Mouse (Mus musculus): Measurements from ENCODE around the gene Grik4. TPM values are rescaled to one million over a fixed set of nuclear protein-coding genes. Genes with fewer than 3 reads are reported as not detected.

The Grik4 gene
- total and polyA plus RNA-seq, 3 experiments: not detected

- H3K79me2 ChIP-seq (replicated peaks; ENCODE audit: control insufficient read depth, extremely low read depth, insufficient read depth, poor library complexity, severe bottlenecking): no peaks in the 10 kb centered on the region
- no peak overlapping the region for H3K4me2 ChIP-seq (ENCODE audit: insufficient read depth, low read depth, poor library complexity, severe bottlenecking)
- in situ Hi-C loops (cut with MboI; ENCODE audit: low pct_ligation_motif_present, low pct_unique_long_range_greater_than_20kb, low sequenced_read_pairs) (no loop called here), dilution Hi-C loops (cut with MboI; ENCODE audit: extremely low pct_ligation_motif_present, extremely low pct_unique_long_range_greater_than_20kb, low sequenced_read_pairs) (no loop called here)
- no peak overlapping the region for H3K27ac ChIP-seq (ENCODE audit: insufficient read depth, low read depth)
- no peak for DNase-seq (ENCODE audit: extremely low read depth)
- H3K4me3 ChIP-seq (replicated peaks in 1 of 3; ENCODE audit: low read depth in 2 of 3, low read length in 2 of 3, poor library complexity in 1 of 3): no peak overlapping the region
- peaks cover 0 to 5% of the 10 kb centered on the region in 2 experiments; a peak in 3 of 4 replicates for H3K4me1 ChIP-seq (ENCODE audit: control insufficient read depth in 1 of 2, insufficient read depth in 2 of 2)
- H3K36me3 ChIP-seq (replicated peaks in 1 of 2; ENCODE audit: control insufficient read depth in 1 of 2, insufficient read depth in 1 of 2, low read length in 1 of 2): no peaks in the 10 kb centered on the region
- no peaks in the 10 kb centered on the region for H3K9me3 ChIP-seq (replicated peaks; ENCODE audit: low read length)
- H3K9ac ChIP-seq (ENCODE audit: insufficient read depth, low read depth): no peak overlapping the region
- TF ChIP-seq SMC3 (IDR thresholded peaks at IDR 0.05; ENCODE audit: low read depth, low read length): no peak
- no peak for TF ChIP-seq PAX5 (IDR thresholded peaks at IDR 0.05; ENCODE audit: low read length)
- TF ChIP-seq RAD21 (IDR thresholded peaks at IDR 0.05; ENCODE audit: low read depth, low read length): no peak
- TF ChIP-seq ZMIZ1 (IDR thresholded peaks at IDR 0.05; ENCODE audit: low read depth, low read length): no peak
- TF ChIP-seq ETS1 (conservative IDR thresholded peaks at IDR 0.05; ENCODE audit: low read depth, low read length): no peak
- TF ChIP-seq ZKSCAN1 (IDR thresholded peaks at IDR 0.05; ENCODE audit: borderline replicate concordance, low read depth, low read length): no peak
- no peak for TF ChIP-seq GABPA (IDR thresholded peaks at IDR 0.05; ENCODE audit: insufficient replicate concordance, low read depth, low read length)
- no peak for TF ChIP-seq KAT2A (IDR thresholded peaks at IDR 0.05; ENCODE audit: insufficient replicate concordance, low read length)
- no peak for TF ChIP-seq TCF12 (IDR thresholded peaks at IDR 0.05; ENCODE audit: low read depth, low read length)
- no peak for TF ChIP-seq MAZ (IDR thresholded peaks at IDR 0.05; ENCODE audit: low read depth, low read length)
- TF ChIP-seq POLR2AphosphoS2 (IDR thresholded peaks at IDR 0.05; ENCODE audit: low read depth, low read length): no peak
- no peak for TF ChIP-seq USF2 (conservative IDR thresholded peaks at IDR 0.05; ENCODE audit: low read depth, low read length)
- no peak for TF ChIP-seq NELFE (IDR thresholded peaks at IDR 0.05; ENCODE audit: low read depth, low read length)
- TF ChIP-seq MYC (IDR thresholded peaks at IDR 0.05; ENCODE audit: low read depth, low read length): no peak
- peaks cover 31% of the 10 kb centered on the region for H3K27me3 ChIP-seq (replicated peaks)
Observed at GRCm38 (mm10) chr9:42544521-42544920, 399.8 kb downstream of the Grik4 start.

- dilution Hi-C loops (cut with MboI; ENCODE audit: extremely low pct_ligation_motif_present, extremely low pct_unique_long_range_greater_than_20kb, low sequenced_read_pairs) (no loop called here), in situ Hi-C loops (cut with MboI; ENCODE audit: low pct_ligation_motif_present, low pct_unique_long_range_greater_than_20kb, low sequenced_read_pairs) (no loop called here)
- peaks cover 30% of the 10 kb centered on the region for H3K27me3 ChIP-seq (replicated peaks)
- TF ChIP-seq BHLHE40 (IDR thresholded peaks at IDR 0.05; ENCODE audit: low read depth, low read length) (no peak), MAX (IDR thresholded peaks at IDR 0.05; ENCODE audit: low read length) (no peak), RCOR1 (conservative IDR thresholded peaks at IDR 0.05; ENCODE audit: low read depth, low read length) (no peak), POLR2AphosphoS2 (IDR thresholded peaks at IDR 0.05; ENCODE audit: low read depth, low read length) (no peak), SIN3A (IDR thresholded peaks at IDR 0.05; ENCODE audit: low read length) (no peak), TBP (conservative IDR thresholded peaks at IDR 0.05; ENCODE audit: low read depth, low read length) (no peak), ETS1 (conservative IDR thresholded peaks at IDR 0.05; ENCODE audit: low read depth, low read length) (no peak), EP300 (IDR thresholded peaks at IDR 0.05; ENCODE audit: low read length) (no peak)
- DNase-seq (ENCODE audit: extremely low read depth): no peak
- no peaks in the 10 kb centered on the region for H3K9me3 ChIP-seq (replicated peaks; ENCODE audit: low read length)
- H3K27ac ChIP-seq (ENCODE audit: insufficient read depth, low read depth): no peak overlapping the region
- no peak overlapping the region for H3K4me3 ChIP-seq (replicated peaks in 1 of 3; ENCODE audit: low read depth in 2 of 3, low read length in 2 of 3, poor library complexity in 1 of 3)
- H3K36me3 ChIP-seq (replicated peaks in 1 of 2; ENCODE audit: control insufficient read depth in 1 of 2, insufficient read depth in 1 of 2, low read length in 1 of 2): no peaks in the 10 kb centered on the region
- no peak overlapping the region for H3K9ac ChIP-seq (ENCODE audit: insufficient read depth, low read depth)
- H3K4me1 ChIP-seq (ENCODE audit: control insufficient read depth in 1 of 2, insufficient read depth in 2 of 2): peaks cover 0 to 3% of the 10 kb centered on the region in 2 experiments; a peak in 1 of 4 replicates
- no peaks in the 10 kb centered on the region for H3K79me2 ChIP-seq (replicated peaks; ENCODE audit: control insufficient read depth, extremely low read depth, insufficient read depth, poor library complexity, severe bottlenecking)
- H3K4me2 ChIP-seq (ENCODE audit: insufficient read depth, low read depth, poor library complexity, severe bottlenecking): no peak overlapping the region
Observed at GRCm38 (mm10) chr9:42533491-42533890, 410.8 kb downstream of the Grik4 start.

All from CH12.LX (cell line).